Mouse (Mus musculus) lung, postnatal 0 days (tissue): Measurements from ENCODE around the gene Nwd1. TPM values are rescaled to one million over a fixed set of nuclear protein-coding genes. Genes with fewer than 3 reads are reported as not detected.

Source experiments
- ATAC-seq: fragments of 200-750 bp; cut with Nextera tagmentation; 2 replicates; pipeline ENCODE4 v1.8.0; 2017; ENCODE audit warnings: moderate library complexity
- DNase-seq: peaks from one replicate; pipeline ENCODE4 v3.0.0-alpha.2; 2016; ENCODE audit warnings: low spot score
- H3K27ac ChIP-seq: fragments of 300-500 bp; sonication (generic); 2 replicates; pipeline ENCODE4 v1.5.1; 2014; ENCODE audit warnings: antibody characterized with exemption, mild to moderate bottlenecking, low read length, mixed read lengths
- H3K27me3 ChIP-seq: fragments of 300-500 bp; sonication (generic); replicated peaks from 2 replicates; pipeline ENCODE4 v1.6.1; 2014; ENCODE audit warnings: low read length, mixed read lengths; ENCODE audit not compliant: insufficient read depth
- H3K36me3 ChIP-seq: fragments of 300-500 bp; sonication (generic); 2 replicates; pipeline ENCODE4 v1.6.1; 2014; ENCODE audit warnings: low read length, mixed read lengths; ENCODE audit not compliant: insufficient read depth
- H3K4me1 ChIP-seq: fragments of 300-500 bp; sonication (generic); 2 replicates; pipeline ENCODE4 v1.6.1; 2014; ENCODE audit warnings: antibody characterized with exemption, low read depth, low read length, mixed read lengths; ENCODE audit not compliant: insufficient read depth
- H3K4me2 ChIP-seq: fragments of 300-500 bp; sonication (generic); replicated peaks from 2 replicates; pipeline ENCODE4 v1.6.1; 2014; ENCODE audit warnings: low read depth, mild to moderate bottlenecking, low read length, moderate library complexity, mixed read lengths
- H3K4me3 ChIP-seq: fragments of 300-500 bp; sonication (generic); 2 replicates; pipeline ENCODE4 v1.5.1; 2014; ENCODE audit warnings: low read depth, low read length
- H3K9ac ChIP-seq: fragments of 300-500 bp; sonication (generic); replicated peaks from 2 replicates; pipeline ENCODE4 v1.6.1; 2014; ENCODE audit warnings: low read depth, mild to moderate bottlenecking
- H3K9me3 ChIP-seq: fragments of 300-500 bp; sonication (generic); 2 replicates; pipeline ENCODE4 v1.6.1; 2016; ENCODE audit warnings: low read length, mixed read lengths
- CTCF ChIP-seq: IDR thresholded peaks from 2 replicates; pipeline ENCODE4 v1.5.1; 2016; ENCODE audit warnings: antibody characterized with exemption, mild to moderate bottlenecking
- EP300 ChIP-seq: IDR thresholded peaks from 2 replicates; pipeline ENCODE4 v1.6.1; 2016; ENCODE audit warnings: antibody characterized with exemption, mild to moderate bottlenecking, control low read depth
- WGBS: fragments of 180-500 bp; shearing (Covaris S2); extraction: QIAGEN DNeasy Blood & Tissue Kit; methylation state at CpG from one replicate; pipeline ENCODE4 v1.1.7; 2014; 5-methylcytosine and 5-hydroxymethylcytosine counted together
- polyA plus RNA-seq: library from polyadenylated mRNA; unstranded; fragments of >200 nt; fragmentation: Nextera tagmentation; extraction: Ambion mirVana; gene quantifications from 2 replicates; pipeline ENCODE4 v1.2.1, GENCODE M21; 2015

Gene Nwd1
- 0.05 and 0.13 TPM in 2 replicates for polyA plus RNA-seq

DNA sequence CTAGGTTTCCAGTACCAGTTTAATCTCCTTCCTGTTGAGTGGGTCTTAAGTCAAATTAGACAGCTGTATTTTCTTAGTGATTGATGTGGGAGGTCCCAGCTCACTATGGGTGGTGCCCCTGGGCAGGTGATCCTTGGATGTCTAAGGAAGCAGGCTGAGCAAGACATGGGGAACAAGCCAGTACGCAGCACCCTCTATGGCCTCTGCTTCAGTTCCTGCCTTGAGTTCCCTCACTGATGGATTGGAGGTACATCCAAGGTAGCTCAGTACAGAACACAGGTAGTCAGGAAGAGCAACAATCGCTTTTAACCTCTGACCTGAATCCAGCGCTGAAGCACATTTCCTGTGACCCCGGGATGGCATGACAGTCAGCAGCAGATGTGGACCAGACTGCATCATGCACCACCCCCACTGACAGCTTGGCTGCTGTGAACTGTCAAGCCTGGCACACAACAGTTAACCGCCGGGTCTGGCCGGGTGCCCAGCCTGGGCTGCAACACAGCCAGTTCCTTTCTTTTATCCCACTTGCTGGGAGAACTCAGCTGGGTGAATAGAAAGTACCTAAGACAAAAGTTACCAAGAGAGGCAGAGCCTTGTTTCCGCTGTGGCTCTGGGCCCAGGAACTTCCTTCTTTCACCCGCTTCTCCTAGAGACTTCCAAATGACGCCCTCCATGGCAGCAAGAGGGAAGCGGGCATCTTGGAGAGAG lies at the start of gene Nwd1:
Gene Nwd1, plus strand, starts transcription at position 652 of the 708 bp plus-strand sequence.
- Histone ChIP-seq H3K9me3 (no peaks in the 10 kb centered on the region), H3K27ac (no peak within 1 kb of the TSS), H3K27me3 (no peaks in the 10 kb centered on the region), H3K4me3 (no peak within 1 kb of the TSS), H3K4me1 (no peaks in the 10 kb centered on the region), H3K4me2 (peak within 1 kb of the TSS; percentile 14; the same call in 1 of the 2 replicates), H3K9ac (no peak within 1 kb of the TSS), H3K36me3 (no peaks in the 10 kb centered on the region)
- ATAC-seq (peak; percentile 68), DNase-seq (peak; percentile 67)
- 29% methylated on average over 11 of the region's 11 CpGs for WGBS
- 0 out of 2 replicates have a peak, but pooled peaks have one; percentile 8 for TF ChIP-seq CTCF
- TF ChIP-seq EP300: no peak

DNA sequence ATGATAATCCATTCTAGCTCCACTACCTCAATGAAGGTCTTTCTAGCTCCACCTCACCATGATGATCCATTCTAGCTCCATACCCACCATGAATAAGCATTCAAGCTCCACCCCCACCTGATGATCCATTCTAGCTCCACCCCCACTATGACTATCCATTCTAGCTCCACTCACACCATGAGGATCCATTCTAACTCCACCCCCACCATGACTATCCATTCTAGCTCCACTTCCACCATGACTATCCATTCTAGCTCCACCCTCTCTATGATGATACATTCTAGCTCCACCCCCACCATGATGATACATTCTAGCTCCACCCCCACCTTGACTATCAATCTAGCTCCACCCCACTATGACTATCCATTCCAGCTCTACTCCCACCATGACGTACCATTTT lies 3.6 kb upstream of the Nwd1 start:
- DNase-seq: peak; percentile 16
- H3K27ac ChIP-seq: no peak overlapping the region
- TF ChIP-seq CTCF (no peak), EP300 (no peak)
- H3K4me3 ChIP-seq: no peak overlapping the region
- H3K36me3 ChIP-seq: no peaks in the 10 kb centered on the region
- H3K4me1 ChIP-seq: no peaks in the 10 kb centered on the region
- WGBS: 89% methylated on average over 1 of the region's 1 CpGs
- no peaks in the 10 kb centered on the region for H3K9me3 ChIP-seq
- no peaks in the 10 kb centered on the region for H3K27me3 ChIP-seq
- no peak overlapping the region for H3K4me2 ChIP-seq
- H3K9ac ChIP-seq: no peak overlapping the region
- 0 out of 2 replicates have a peak, but pooled peaks have one; percentile 21 for ATAC-seq

DNA sequence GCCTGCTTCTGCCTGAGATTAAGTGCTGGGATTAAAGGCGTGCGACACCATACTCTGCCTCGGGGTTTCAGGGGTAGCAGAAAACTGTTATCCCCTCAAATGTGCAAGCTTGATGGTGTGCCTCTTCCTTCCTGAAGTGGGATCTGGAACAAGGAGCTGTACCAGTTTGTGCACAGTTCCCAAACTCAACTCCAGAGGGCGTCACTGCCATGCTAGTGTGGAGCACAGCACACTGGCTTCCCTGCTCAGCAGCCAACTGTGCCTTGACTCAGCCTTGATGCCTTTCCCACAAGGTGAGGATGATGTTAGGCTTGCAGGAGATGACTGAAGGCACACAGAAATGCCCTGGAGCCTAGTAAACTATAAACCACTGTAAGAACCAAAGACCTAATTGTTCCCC lies 1.9 kb upstream of the Nwd1 start:
- Histone ChIP-seq H3K9ac (no peak overlapping the region), H3K9me3 (no peaks in the 10 kb centered on the region), H3K36me3 (no peaks in the 10 kb centered on the region), H3K27ac (no peak overlapping the region), H3K4me2 (no peak overlapping the region), H3K4me1 (no peaks in the 10 kb centered on the region), H3K27me3 (no peaks in the 10 kb centered on the region), H3K4me3 (no peak overlapping the region)
- DNase-seq: no peak
- no peak for ATAC-seq
- 59% methylated on average over 4 of the region's 4 CpGs for WGBS
- TF ChIP-seq EP300 (no peak), CTCF (peak; percentile 42)

DNA sequence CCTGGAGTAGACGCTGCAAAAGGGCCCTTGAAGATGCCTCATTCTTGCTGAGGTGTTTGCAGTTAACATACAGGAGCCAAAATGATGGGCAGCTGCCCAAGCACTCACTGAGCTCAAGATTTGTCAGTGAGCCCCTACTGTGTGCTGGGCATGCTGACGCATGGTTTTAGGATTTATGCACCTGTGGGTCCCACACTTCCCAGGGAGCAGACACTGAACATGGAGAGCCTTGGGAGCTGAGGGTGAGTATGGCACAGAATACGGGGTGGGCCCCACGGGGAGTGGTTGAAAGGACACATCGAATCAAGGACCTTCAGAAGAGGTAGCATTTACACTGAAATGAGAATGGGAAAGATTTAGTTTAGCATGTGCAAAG lies 245 bp downstream of the Nwd1 start:
- no peak for DNase-seq
- Histone ChIP-seq H3K4me3 (no peak overlapping the region), H3K27ac (no peak overlapping the region), H3K27me3 (no peaks in the 10 kb centered on the region), H3K4me2 (0 out of 2 replicates have a peak overlapping the region, but pooled peaks have one; percentile 14), H3K36me3 (no peaks in the 10 kb centered on the region), H3K9ac (no peak overlapping the region), H3K4me1 (no peaks in the 10 kb centered on the region), H3K9me3 (no peaks in the 10 kb centered on the region)
- ATAC-seq: no peak
- 60% methylated on average over 5 of the region's 5 CpGs for WGBS
- TF ChIP-seq EP300 (no peak), CTCF (no peak)

DNA sequence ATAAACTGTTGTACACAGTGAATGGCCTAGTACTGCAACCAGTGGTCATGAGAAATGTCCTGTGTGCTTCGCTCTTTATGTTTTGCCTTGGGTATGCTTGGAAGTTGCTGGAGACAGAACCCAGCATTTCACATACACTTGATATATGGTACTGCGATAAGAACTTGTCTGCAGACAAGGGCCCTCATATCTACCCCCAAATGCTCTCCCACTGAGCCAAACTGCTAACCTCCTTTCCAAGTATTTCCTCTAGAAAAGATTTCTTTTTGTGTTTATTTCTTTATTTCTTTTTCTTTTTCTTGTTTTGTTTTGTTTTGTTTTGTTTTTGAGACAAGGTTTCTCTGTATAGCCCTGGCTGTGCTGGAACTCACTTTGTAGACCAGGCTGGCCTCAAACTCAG lies 4.2 kb downstream of the Nwd1 start:
- 92% methylated on average over 2 of the region's 2 CpGs for WGBS
- H3K36me3 ChIP-seq: no peaks in the 10 kb centered on the region
- no peaks in the 10 kb centered on the region for H3K27me3 ChIP-seq
- no peak for ATAC-seq
- no peak overlapping the region for H3K27ac ChIP-seq
- no peaks in the 10 kb centered on the region for H3K9me3 ChIP-seq
- no peaks in the 10 kb centered on the region; the same call in 1 of the 2 replicates for H3K4me1 ChIP-seq
- H3K4me3 ChIP-seq: no peak overlapping the region
- H3K9ac ChIP-seq: no peak overlapping the region
- TF ChIP-seq CTCF (no peak), EP300 (no peak)
- no peak overlapping the region for H3K4me2 ChIP-seq
- DNase-seq: no peak

DNA sequence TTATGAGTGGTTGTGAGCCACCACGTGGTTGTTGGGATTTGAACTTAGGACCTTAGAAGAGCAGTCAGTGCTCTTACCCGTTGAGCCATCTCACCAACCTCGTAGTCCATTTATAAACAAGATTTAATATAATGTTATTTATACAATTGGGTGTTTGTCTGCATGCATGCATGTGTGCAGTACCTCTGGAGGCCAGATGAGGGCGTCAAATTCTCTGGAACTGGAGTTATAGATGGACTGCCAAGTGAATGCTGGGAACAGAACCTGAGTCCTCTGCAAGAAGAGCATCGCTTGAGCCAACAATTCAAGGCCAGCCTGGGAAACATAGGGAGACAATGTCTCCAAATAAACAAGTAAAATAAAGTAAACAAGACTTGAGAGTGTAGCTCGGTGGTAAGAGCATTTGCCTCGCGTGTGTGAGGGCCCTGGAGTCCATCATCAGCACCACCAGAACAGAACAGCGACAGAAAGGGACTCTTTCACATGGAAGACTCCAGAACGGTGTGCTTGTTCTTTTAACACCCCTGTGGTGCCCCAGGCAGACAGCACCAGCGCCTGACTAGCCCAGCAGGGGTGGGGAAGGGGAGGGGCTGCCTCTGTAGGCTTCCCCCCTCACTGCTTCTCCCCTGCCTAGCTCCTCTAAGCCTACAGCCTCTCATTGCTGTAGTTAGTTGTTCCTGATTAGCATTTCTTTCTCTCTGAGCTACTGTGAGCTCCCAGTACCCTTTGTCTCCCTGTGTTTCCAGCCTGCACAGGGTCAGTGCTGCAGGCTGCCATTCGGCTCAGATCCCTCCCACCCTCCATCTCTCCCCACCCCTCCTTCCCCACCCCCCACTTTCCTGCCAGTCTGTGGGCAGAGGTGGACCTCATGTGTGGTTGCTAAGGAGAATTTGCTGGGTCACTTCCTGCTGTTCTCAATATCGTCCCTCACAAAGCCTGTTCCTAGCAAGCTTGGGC lies 8.3 kb downstream of the Nwd1 start:
- TF ChIP-seq EP300: no peak
- no peak for TF ChIP-seq CTCF
- ATAC-seq: no peak; the same call in 1 of the 2 replicates

More for the DNA sequence above, 8.3 kb downstream of the Nwd1 start:
- no peak overlapping the region for H3K9ac ChIP-seq
- H3K9me3 ChIP-seq: no peaks in the 10 kb centered on the region
- H3K27me3 ChIP-seq: no peaks in the 10 kb centered on the region
- H3K4me1 ChIP-seq: no peaks in the 10 kb centered on the region; the same call in 1 of the 2 replicates
- 17% methylated on average over 13 of the region's 13 CpGs for WGBS
- no peak for DNase-seq
- H3K4me3 ChIP-seq: no peak overlapping the region
- H3K36me3 ChIP-seq: no peaks in the 10 kb centered on the region
- H3K4me2 ChIP-seq: no peak overlapping the region
- no peak overlapping the region for H3K27ac ChIP-seq
